Mouse (Mus musculus): ENCODE measurements around the gene Mkln1.

Mkln1 gene

DNA sequence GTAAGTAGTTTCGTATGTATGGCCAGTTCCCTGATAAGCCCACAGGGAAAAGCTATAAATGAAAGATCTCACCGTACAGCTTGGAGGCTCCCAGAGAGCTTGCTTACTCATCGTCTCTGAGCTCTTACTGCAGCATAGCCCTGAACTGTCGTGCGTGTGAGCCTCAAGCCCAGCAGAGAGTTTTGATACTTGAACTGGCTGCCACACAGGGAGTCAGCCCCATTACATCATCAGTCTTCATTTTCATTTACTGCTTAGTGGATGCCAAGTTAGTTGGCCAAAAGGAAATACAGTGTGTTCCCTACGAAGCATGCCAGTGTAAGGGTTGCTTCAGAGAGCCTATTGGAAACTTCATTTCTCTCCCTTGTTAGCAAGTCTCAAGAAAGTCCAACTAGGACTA is 115.2 kb downstream of the Mkln1 start:
- DNase-seq (ENCODE audit: low read depth, low spot score): no peak

- DNase-seq (ENCODE audit: low read depth, low spot score): no peak
These were observed 119.3 kb downstream of the Mkln1 start for GRCm38 (mm10) chr6:31517681-31518337.

DNA sequence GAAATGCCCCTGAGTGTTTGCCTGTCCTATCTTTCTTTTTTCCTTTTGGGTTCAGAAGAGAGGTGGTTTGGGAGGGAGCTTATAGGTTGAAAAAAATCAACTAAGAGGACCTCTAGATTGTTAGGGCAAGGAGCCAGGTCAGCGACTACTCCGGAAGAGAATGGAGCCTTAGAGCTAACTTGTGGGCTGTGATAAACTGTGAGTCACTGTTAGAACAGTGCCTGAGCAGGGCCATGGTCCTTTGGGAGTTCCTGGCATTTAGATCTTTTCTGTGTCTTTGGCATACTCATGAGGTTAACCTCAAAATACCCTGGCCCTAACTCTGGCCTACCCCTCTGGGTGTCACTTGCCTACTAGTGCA is 119.8 kb downstream of the Mkln1 start:
- no peak for DNase-seq (ENCODE audit: low read depth, low spot score)

GRCm38 (mm10) chr6:31519001-31519471 is 120.5 kb downstream of the Mkln1 start:
- DNase-seq (ENCODE audit: low read depth, low spot score): peak; percentile 41

- DNase-seq (ENCODE audit: low read depth, low spot score): no peak
These were observed 122.1 kb downstream of the Mkln1 start for GRCm38 (mm10) chr6:31520486-31521215.

DNA sequence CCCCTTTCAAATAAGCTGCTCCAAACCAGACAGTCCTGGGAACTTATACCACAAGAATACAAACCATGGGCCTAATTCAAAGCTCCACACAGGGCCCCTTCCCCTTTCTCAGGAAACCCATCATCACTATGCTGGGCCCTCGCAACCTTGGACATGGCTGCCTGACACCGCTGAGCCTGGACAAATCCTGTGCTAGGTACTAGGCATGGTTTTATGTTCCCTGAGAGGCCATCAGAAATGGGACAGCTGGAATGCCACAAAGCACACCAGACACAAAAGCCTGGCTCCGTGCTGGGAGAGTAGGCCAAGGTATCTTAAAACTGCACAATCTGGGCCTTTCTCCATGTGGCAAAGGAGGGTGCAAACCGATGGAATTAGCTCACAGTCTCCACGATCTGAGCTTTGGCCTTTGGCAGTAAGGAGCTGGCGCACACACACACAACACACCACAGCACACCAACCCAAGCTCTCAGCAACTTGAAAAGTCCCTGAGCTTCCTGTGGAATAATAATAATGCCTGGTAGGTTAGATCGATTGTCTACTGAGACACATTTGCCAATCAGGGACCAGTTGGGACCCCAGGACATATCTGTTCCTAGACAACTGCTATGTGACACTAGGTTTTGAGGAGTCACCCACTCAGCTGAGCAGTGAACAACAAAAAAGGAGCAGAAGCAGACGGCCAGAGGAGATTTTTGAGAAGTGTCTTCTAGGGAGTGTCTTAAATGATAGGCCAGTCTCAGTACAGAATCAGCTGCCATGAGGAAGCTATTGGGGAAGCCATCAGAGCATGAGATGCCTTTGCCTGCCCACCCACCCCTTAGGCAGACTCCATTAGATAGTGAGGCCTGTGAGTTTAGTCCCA is 123.2 kb downstream of the Mkln1 start:
- no peak for DNase-seq (ENCODE audit: low read depth, low spot score)

GRCm38 (mm10) chr6:31522478-31522877 is 123.9 kb downstream of the Mkln1 start:
- no peak for DNase-seq (ENCODE audit: low read depth, low spot score)

- DNase-seq (ENCODE audit: low read depth, low spot score): no peak
These were observed 124.5 kb downstream of the Mkln1 start for GRCm38 (mm10) chr6:31523039-31523438.

DNA sequence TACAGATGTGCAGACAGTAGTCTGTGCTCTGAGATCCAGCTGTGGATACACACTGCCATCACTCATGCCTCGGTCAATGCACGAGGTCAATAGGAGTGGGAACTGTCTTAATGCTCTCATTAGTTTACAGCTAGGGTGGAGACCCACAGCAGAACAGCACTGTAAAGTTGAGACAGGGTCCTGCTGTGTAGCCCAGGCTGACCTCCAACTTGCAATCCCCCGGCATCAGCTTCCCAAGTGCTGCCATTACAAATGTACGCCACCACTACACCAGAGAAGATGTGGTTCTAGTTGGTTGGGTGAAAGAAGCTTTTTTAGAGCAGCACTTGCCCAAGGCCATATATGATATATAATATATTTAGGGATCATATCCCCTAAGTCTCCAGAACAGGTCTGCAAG is 125.1 kb downstream of the Mkln1 start:
- no peak for DNase-seq (ENCODE audit: low read depth, low spot score)

- DNase-seq (ENCODE audit: low read depth, low spot score): no peak
These were observed 125.6 kb downstream of the Mkln1 start for GRCm38 (mm10) chr6:31524121-31524520.

- DNase-seq (ENCODE audit: low read depth, low spot score): no peak
These were observed 126.1 kb downstream of the Mkln1 start for GRCm38 (mm10) chr6:31524647-31525046.

DNA sequence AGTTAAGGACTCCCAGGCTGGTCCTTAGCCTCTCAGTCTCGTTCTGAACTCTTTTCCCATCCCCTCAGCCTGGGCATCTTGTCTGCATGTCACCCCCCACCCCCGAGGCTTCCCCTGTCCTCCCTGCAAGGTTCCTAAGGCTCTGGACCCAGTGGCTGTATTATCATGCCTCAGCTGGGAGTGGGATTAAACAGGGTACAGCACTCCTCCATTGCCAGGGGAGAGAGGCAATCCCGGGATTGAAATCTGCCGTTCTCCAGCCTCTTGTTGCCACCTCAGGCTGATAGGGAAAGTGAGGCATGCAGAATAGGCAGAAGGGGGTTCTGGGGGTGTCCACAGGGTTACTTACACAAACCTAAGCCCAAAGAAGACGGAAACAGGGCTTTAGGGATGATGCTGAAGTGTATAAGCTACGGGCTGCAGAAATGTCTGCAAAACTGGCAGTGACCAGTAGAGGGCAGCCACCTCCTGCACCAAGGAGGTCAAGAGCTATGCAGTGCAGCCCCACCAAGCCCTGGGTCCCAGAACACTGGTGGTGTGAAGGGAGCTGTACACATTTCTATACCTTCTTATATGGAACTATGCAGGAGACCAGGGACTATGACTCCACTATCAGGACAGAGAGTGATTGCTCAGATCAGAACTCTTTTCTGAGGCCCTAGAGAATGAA is 126.8 kb downstream of the Mkln1 start:
- DNase-seq (ENCODE audit: low read depth, low spot score): peak; percentile 79

- no peak for DNase-seq (ENCODE audit: low read depth, low spot score)
These were observed 128.4 kb downstream of the Mkln1 start for GRCm38 (mm10) chr6:31526929-31527328.

GRCm38 (mm10) chr6:31527897-31528296 is 129.4 kb downstream of the Mkln1 start:
- DNase-seq (ENCODE audit: low read depth, low spot score): peak; percentile 61

DNA sequence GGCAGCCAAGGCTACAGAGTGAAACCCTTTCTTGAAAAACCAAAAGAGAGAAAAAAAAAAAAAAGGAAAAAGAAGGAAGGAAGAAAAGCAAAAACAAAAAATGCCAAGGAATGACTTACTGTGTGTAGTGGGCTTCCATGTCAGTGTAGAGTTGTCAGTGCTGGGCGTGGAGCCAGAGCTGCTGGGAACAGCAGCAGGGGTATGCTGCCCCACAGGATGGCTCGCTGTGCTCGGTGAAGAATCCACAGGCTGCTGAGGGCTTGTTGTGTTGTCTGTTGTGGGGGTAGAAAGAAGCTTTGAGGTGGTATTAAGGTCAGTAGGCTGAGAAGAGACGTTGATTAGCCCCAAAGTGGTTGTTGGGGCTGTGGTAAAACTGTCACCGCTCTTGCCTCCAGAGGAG is 129.8 kb downstream of the Mkln1 start:
- no peak for DNase-seq (ENCODE audit: low read depth, low spot score)

DNA sequence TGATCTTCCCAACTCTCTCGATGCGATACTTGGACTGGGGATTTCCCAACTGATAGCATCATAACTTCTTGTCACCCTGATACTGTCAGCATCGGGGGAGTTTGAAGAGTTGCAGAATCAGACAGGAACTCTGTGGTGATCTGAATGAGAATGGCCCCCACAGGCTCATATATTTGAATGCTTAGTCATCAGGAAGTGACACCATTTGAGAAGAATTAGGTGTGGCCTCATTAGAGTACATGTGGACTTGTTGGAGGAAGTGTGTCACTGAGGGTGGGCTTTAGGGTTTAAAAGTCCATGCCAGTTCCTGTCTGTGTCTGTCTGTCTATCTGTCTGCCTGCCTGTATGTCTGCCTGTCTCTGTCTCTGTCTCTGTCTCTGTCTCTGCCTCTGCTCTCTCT is 133.3 kb downstream of the Mkln1 start:
- no peak for DNase-seq (ENCODE audit: low read depth, low spot score)

DNA sequence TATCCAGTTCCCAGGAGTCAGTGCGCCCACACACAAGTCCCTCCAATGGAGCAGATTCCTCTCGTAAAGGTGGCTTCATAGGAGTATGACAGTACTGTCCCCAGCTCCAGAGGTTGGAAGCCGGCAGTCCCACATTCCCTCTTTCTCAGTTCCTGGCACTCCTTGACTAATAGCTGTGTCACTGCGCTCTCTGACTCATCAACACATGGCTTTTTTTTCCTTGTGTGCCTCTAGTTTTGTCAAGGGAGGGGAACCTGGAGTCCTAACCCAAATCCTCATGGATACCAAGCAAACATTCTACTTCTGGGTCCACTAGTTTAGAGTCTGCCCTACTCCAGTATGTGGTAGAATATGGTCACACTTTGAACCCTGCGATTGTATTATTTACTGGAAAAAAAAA is 136.2 kb downstream of the Mkln1 start:
- no peak for DNase-seq (ENCODE audit: low read depth, low spot score)

- no peak for DNase-seq (ENCODE audit: low read depth, low spot score)
These were observed 138.7 kb downstream of the Mkln1 start for GRCm38 (mm10) chr6:31537193-31537592.

DNA sequence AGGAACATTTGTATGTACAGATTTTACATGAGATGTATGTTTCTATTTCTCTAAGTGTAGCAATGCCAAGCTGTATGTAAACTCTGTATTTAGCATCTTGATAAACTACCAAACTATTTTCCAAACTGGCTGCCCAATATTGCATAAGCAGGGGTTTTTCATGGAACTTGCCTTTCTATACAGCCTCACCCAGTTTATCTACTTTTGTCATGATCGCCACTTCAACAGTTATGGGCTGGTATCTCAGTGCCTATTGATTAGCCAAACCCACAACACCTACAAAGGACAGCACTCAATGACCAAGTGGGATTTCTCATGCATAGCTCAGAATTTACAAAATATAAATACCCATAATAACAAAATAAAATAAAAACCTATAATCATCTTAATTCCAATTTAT is 139.6 kb downstream of the Mkln1 start:
- DNase-seq (ENCODE audit: low read depth, low spot score): no peak

DNA sequence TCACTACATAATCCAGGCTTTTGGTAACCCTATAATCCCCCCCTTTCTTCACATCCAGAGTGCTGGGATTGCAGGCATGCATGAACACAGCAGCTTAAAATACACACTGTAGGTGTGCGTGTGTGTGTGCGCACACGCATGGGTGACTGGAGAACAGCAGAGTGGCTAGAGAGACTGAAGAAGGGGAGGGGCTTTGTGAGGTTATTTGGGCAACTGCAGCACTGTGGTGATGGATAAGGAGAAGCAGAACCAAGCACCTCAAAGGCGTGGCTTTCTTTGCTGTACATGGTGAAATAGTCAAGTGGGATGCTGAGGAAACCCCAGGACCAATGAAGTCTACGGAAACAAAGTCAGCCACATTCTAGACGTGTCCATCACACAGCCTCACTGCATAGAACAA is 141.5 kb downstream of the Mkln1 start:
- DNase-seq (ENCODE audit: low read depth, low spot score): no peak

GRCm38 (mm10) chr6:31544318-31544717 is 145.8 kb downstream of the Mkln1 start:
- DNase-seq (ENCODE audit: low read depth, low spot score): no peak

All from mesoderm, embryonic 11.5 days (tissue).